Mouse (Mus musculus) adrenal gland, postnatal 36 days (tissue): ENCODE measurements at regions not wholly inside any gene's neighbourhood (a gene's known extent, or its start where the extent isn't known, plus 50 kb on each side); places are given as distances from the start of the nearest gene placed in this dataset.

ENCODE experiments used
- DNase-seq, 2 experiments: peaks; one replicate each; pipeline ENCODE4 v3.0.0; 2021; ENCODE audit warnings: mixed read lengths in 1 of 2

- no peak for DNase-seq
Measured at GRCm38 (mm10) chr14:76753734-76754133, 197.0 kb upstream of the Serp2 start.

GRCm38 (mm10) chr14:76749178-76749577 lies 192.5 kb upstream of the Serp2 start:
- no peak for DNase-seq

GRCm38 (mm10) chr14:76748711-76749110 lies 192.0 kb upstream of the Serp2 start:
- DNase-seq = no peak

GRCm38 (mm10) chr14:76747814-76748213 lies 191.1 kb upstream of the Serp2 start:
- DNase-seq = no peak

GRCm38 (mm10) chr14:76746282-76746681 lies 189.6 kb upstream of the Serp2 start:
- DNase-seq = no peak

GRCm38 (mm10) chr14:76744674-76745433 lies 188.2 kb upstream of the Serp2 start:
- no peak for DNase-seq

- DNase-seq = no peak
Measured at GRCm38 (mm10) chr14:76742297-76742696, 185.6 kb upstream of the Serp2 start.

GRCm38 (mm10) chr14:76739836-76740597 lies 183.3 kb upstream of the Serp2 start:
- peak; percentile 16 to 48 for DNase-seq

- DNase-seq = no peak
Measured at GRCm38 (mm10) chr14:76735997-76736396, 179.3 kb upstream of the Serp2 start.

- no peak for DNase-seq
Measured at GRCm38 (mm10) chr14:76735107-76735506, 178.4 kb upstream of the Serp2 start.

GRCm38 (mm10) chr14:76733258-76733823 lies 176.7 kb upstream of the Serp2 start:
- DNase-seq = no peak

GRCm38 (mm10) chr14:76731096-76731986 lies 174.7 kb upstream of the Serp2 start:
- no peak for DNase-seq

- DNase-seq = no peak
Measured at GRCm38 (mm10) chr14:76725844-76726243, 169.2 kb upstream of the Serp2 start.

GRCm38 (mm10) chr14:76725231-76725630 lies 168.5 kb upstream of the Serp2 start:
- peak; percentile 35 to 52 for DNase-seq

- no peak for DNase-seq
Measured at GRCm38 (mm10) chr14:76724826-76725225, 168.1 kb upstream of the Serp2 start.

- DNase-seq = no peak
Measured at GRCm38 (mm10) chr14:76724395-76724794, 167.7 kb upstream of the Serp2 start.

- DNase-seq = no peak
Measured at GRCm38 (mm10) chr14:76723551-76723950, 166.9 kb upstream of the Serp2 start.

GRCm38 (mm10) chr14:76722297-76722696 lies 165.6 kb upstream of the Serp2 start:
- DNase-seq = no peak

- DNase-seq = no peak
Measured at GRCm38 (mm10) chr14:76721751-76722150, 165.1 kb upstream of the Serp2 start.

GRCm38 (mm10) chr14:76717081-76717480 lies 160.4 kb upstream of the Serp2 start:
- DNase-seq = no peak

GRCm38 (mm10) chr14:76714727-76715126 lies 158.0 kb upstream of the Serp2 start:
- DNase-seq = peak; percentile 60 to 78

- DNase-seq = peak; percentile 32 to 38
Measured at GRCm38 (mm10) chr14:76713946-76714345, 157.3 kb upstream of the Serp2 start.
